Mouse (Mus musculus): Measurements from ENCODE around the gene Mllt6. TPM values are rescaled to one million over a fixed set of nuclear protein-coding genes. Genes with fewer than 3 reads are reported as not detected.

The Mllt6 gene
- total RNA-seq, 1 experiment: 113 TPM

- no peak overlapping the region for H3K4me3 ChIP-seq (ENCODE audit: insufficient read depth in 1 of 2, low read depth in 1 of 2, low read length in 2 of 2, poor library complexity in 1 of 2, severe bottlenecking in 1 of 2)
- no peak overlapping the region for H3K9ac ChIP-seq (ENCODE audit: insufficient read depth, low read depth, low read length, poor library complexity, severe bottlenecking)
- peak overlapping the region; percentile 79; the same call in 1 of the 2 replicates for H3K27ac ChIP-seq (ENCODE audit: insufficient read depth, low read depth, low read length, poor library complexity, severe bottlenecking)
- no peaks in the 10 kb centered on the region for H3K36me3 ChIP-seq (ENCODE audit: control insufficient read depth, insufficient read depth, low read length, poor library complexity, severe bottlenecking)
- no peaks in the 10 kb centered on the region for H3K9me3 ChIP-seq (ENCODE audit: control insufficient read depth, insufficient read depth, low read depth, low read length)
- no peak for TF ChIP-seq CHD2 (IDR thresholded peaks at IDR 0.05; ENCODE audit: low read depth, low read length)
- no peak for TF ChIP-seq ZNF384 (IDR thresholded peaks at IDR 0.05; ENCODE audit: low read depth, low read length)
- no peak for TF ChIP-seq ZC3H11A (IDR thresholded peaks at IDR 0.05; ENCODE audit: borderline replicate concordance, low read depth, low read length)
- TF ChIP-seq MAFK (IDR thresholded peaks at IDR 0.05; ENCODE audit: insufficient read depth, low read depth, low read length): no peak
- TF ChIP-seq HCFC1 (IDR thresholded peaks at IDR 0.05; ENCODE audit: borderline replicate concordance, insufficient read depth, low read length): no peak
- peaks cover 0 to 12% of the 10 kb centered on the region in 2 experiments; a peak in 2 of 4 replicates for H3K4me1 ChIP-seq (ENCODE audit: control insufficient read depth in 2 of 2, insufficient read depth in 2 of 2, low read length in 2 of 2, poor library complexity in 1 of 2)
- in situ Hi-C loops (cut with MboI; ENCODE audit: low sequenced_read_pairs in 2 of 2, unreplicated experiment in 2 of 2): loop anchor here in 1 of 2 experiments (10.0 kb wide), 1 partner anchor 59 kb away; no protein-coding TSS in a partner anchor
- no peak for DNase-seq (ENCODE audit: low read depth, low spot score)
Measured at GRCm38 (mm10) chr11:97635468-97636019, 27.7 kb upstream of the Mllt6 start.

DNA sequence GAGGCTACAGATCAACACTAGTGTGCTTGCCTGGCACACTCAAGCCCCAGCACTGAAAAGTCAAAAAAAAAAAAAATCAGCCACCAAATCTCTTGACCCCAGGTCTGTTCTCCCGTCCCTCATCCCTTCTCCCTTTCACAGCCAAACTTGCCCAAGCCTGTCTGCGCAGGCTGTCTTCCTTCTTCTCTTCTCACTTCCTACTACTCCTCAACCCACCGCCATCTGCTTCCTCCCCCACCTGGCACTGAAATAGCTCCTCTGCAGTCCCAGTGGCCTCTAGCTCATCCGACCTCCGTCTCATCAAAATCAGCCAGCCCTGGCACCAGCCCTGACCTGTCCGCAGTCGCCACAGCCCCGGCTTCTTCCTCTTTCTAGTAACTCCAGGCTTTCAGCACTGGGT is 21.5 kb upstream of the Mllt6 start:
- H3K36me3 ChIP-seq (ENCODE audit: control insufficient read depth, insufficient read depth, low read length, poor library complexity, severe bottlenecking): no peaks in the 10 kb centered on the region
- 0 out of 2 replicates have a peak overlapping the region, but pooled peaks have one; percentile 2 for H3K9ac ChIP-seq (ENCODE audit: insufficient read depth, low read depth, low read length, poor library complexity, severe bottlenecking)
- TF ChIP-seq MAFK (IDR thresholded peaks at IDR 0.05; ENCODE audit: insufficient read depth, low read depth, low read length): no peak
- no peak for TF ChIP-seq HCFC1 (IDR thresholded peaks at IDR 0.05; ENCODE audit: borderline replicate concordance, insufficient read depth, low read length)
- no peak for TF ChIP-seq ZC3H11A (IDR thresholded peaks at IDR 0.05; ENCODE audit: borderline replicate concordance, low read depth, low read length)
- no peak for TF ChIP-seq CHD2 (IDR thresholded peaks at IDR 0.05; ENCODE audit: low read depth, low read length)
- TF ChIP-seq ZNF384 (IDR thresholded peaks at IDR 0.05; ENCODE audit: low read depth, low read length): no peak
- DNase-seq (ENCODE audit: low read depth, low spot score): no peak
- H3K27ac ChIP-seq (ENCODE audit: insufficient read depth, low read depth, low read length, poor library complexity, severe bottlenecking): no peak overlapping the region
- 0 out of 4 replicates have a peak, but pooled peaks cover 0 to 4% of the 10 kb centered on the region in 2 experiments for H3K4me1 ChIP-seq (ENCODE audit: control insufficient read depth in 2 of 2, insufficient read depth in 2 of 2, low read length in 2 of 2, poor library complexity in 1 of 2)
- in situ Hi-C loops (cut with MboI; ENCODE audit: low sequenced_read_pairs in 2 of 2, unreplicated experiment in 2 of 2): no loop called here
- H3K4me3 ChIP-seq (ENCODE audit: insufficient read depth in 1 of 2, low read depth in 1 of 2, low read length in 2 of 2, poor library complexity in 1 of 2, severe bottlenecking in 1 of 2): no peak overlapping the region
- no peaks in the 10 kb centered on the region for H3K9me3 ChIP-seq (ENCODE audit: control insufficient read depth, insufficient read depth, low read depth, low read length)

GRCm38 (mm10) chr11:97642746-97643145 is 20.5 kb upstream of the Mllt6 start:
- TF ChIP-seq ZC3H11A (IDR thresholded peaks at IDR 0.05; ENCODE audit: borderline replicate concordance, low read depth, low read length) (no peak), ZNF384 (IDR thresholded peaks at IDR 0.05; ENCODE audit: low read depth, low read length) (no peak), HCFC1 (IDR thresholded peaks at IDR 0.05; ENCODE audit: borderline replicate concordance, insufficient read depth, low read length) (no peak), MAFK (IDR thresholded peaks at IDR 0.05; ENCODE audit: insufficient read depth, low read depth, low read length) (no peak), CHD2 (IDR thresholded peaks at IDR 0.05; ENCODE audit: low read depth, low read length) (no peak)
- in situ Hi-C loops (cut with MboI; ENCODE audit: low sequenced_read_pairs in 2 of 2, unreplicated experiment in 2 of 2): no loop called here

GRCm38 (mm10) chr11:97643380-97644055 is 19.7 kb upstream of the Mllt6 start:
- in situ Hi-C loops (cut with MboI; ENCODE audit: low sequenced_read_pairs in 2 of 2, unreplicated experiment in 2 of 2): no loop called here
- no peak for DNase-seq (ENCODE audit: low read depth, low spot score)
- no peaks in the 10 kb centered on the region for H3K36me3 ChIP-seq (ENCODE audit: control insufficient read depth, insufficient read depth, low read length, poor library complexity, severe bottlenecking)
- H3K27ac ChIP-seq (ENCODE audit: insufficient read depth, low read depth, low read length, poor library complexity, severe bottlenecking): no peak overlapping the region
- H3K9me3 ChIP-seq (ENCODE audit: control insufficient read depth, insufficient read depth, low read depth, low read length): no peaks in the 10 kb centered on the region
- no peak overlapping the region for H3K4me3 ChIP-seq (ENCODE audit: insufficient read depth in 1 of 2, low read depth in 1 of 2, low read length in 2 of 2, poor library complexity in 1 of 2, severe bottlenecking in 1 of 2)
- H3K9ac ChIP-seq (ENCODE audit: insufficient read depth, low read depth, low read length, poor library complexity, severe bottlenecking): no peak overlapping the region
- H3K4me1 ChIP-seq (ENCODE audit: control insufficient read depth in 2 of 2, insufficient read depth in 2 of 2, low read length in 2 of 2, poor library complexity in 1 of 2): 0 out of 4 replicates have a peak, but pooled peaks cover 0 to 4% of the 10 kb centered on the region in 2 experiments
- TF ChIP-seq MAFK (IDR thresholded peaks at IDR 0.05; ENCODE audit: insufficient read depth, low read depth, low read length) (no peak), HCFC1 (IDR thresholded peaks at IDR 0.05; ENCODE audit: borderline replicate concordance, insufficient read depth, low read length) (no peak), ZNF384 (IDR thresholded peaks at IDR 0.05; ENCODE audit: low read depth, low read length) (no peak), ZC3H11A (IDR thresholded peaks at IDR 0.05; ENCODE audit: borderline replicate concordance, low read depth, low read length) (no peak)

More at GRCm38 (mm10) chr11:97642746-97643145, 20.5 kb upstream of the Mllt6 start:
- H3K36me3 ChIP-seq (ENCODE audit: control insufficient read depth, insufficient read depth, low read length, poor library complexity, severe bottlenecking): no peaks in the 10 kb centered on the region
- H3K4me1 ChIP-seq (ENCODE audit: control insufficient read depth in 2 of 2, insufficient read depth in 2 of 2, low read length in 2 of 2, poor library complexity in 1 of 2): 0 out of 4 replicates have a peak, but pooled peaks cover 0 to 4% of the 10 kb centered on the region in 2 experiments
- H3K9ac ChIP-seq (ENCODE audit: insufficient read depth, low read depth, low read length, poor library complexity, severe bottlenecking): no peak overlapping the region
- H3K27ac ChIP-seq (ENCODE audit: insufficient read depth, low read depth, low read length, poor library complexity, severe bottlenecking): no peak overlapping the region
- no peak for DNase-seq (ENCODE audit: low read depth, low spot score)
- H3K9me3 ChIP-seq (ENCODE audit: control insufficient read depth, insufficient read depth, low read depth, low read length): no peaks in the 10 kb centered on the region
- no peak overlapping the region for H3K4me3 ChIP-seq (ENCODE audit: insufficient read depth in 1 of 2, low read depth in 1 of 2, low read length in 2 of 2, poor library complexity in 1 of 2, severe bottlenecking in 1 of 2)

Measured in ES-E14 (cell line).